Mouse (Mus musculus) MEL (cell line): ENCODE measurements around the gene Nup214.

Source experiments
- CTCF ChIP-seq, 3 experiments: IDR thresholded peaks in 2 of 3; conservative IDR thresholded peaks in 1 of 3; 2 replicates each; pipeline ENCODE4 v1.5.1; 2011 to 2012; ENCODE audit warnings: low read length in 3 of 3, low read depth in 2 of 3, mild to moderate bottlenecking in 2 of 3, improper control_type of control experiment in 1 of 3, inconsistent platforms in 1 of 3, mixed read lengths in 1 of 3, moderate library complexity in 1 of 3; ENCODE audit not compliant: control insufficient read depth in 1 of 3, insufficient read depth in 1 of 3, poor library complexity in 1 of 3, severe bottlenecking in 1 of 3
- E2F4 ChIP-seq: IDR thresholded peaks from 2 replicates; pipeline ENCODE4 v1.6.1; 2011; ENCODE audit warnings: low read depth, low read length, improper control_type of control experiment, borderline replicate concordance
- ELF1 ChIP-seq: IDR thresholded peaks from 2 replicates; pipeline ENCODE4 v1.6.1; 2014; ENCODE audit warnings: low read depth, mild to moderate bottlenecking, inconsistent platforms, low read length, improper control_type of control experiment, moderate library complexity
- ETS1 ChIP-seq: IDR thresholded peaks from 2 replicates; pipeline ENCODE4 v1.6.1; 2012; ENCODE audit warnings: low read depth, mild to moderate bottlenecking, inconsistent platforms, low read length, improper control_type of control experiment, moderate library complexity
- MAZ ChIP-seq: IDR thresholded peaks from 2 replicates; pipeline ENCODE4 v1.6.1; 2012; ENCODE audit warnings: low read depth, mild to moderate bottlenecking, inconsistent platforms, low read length, improper control_type of control experiment
- POLR2A ChIP-seq, 2 experiments: IDR thresholded peaks; 2 replicates each; pipeline ENCODE4 v1.6.1; 2011 to 2012; ENCODE audit warnings: low read length in 2 of 2, mild to moderate bottlenecking in 2 of 2, control low read depth in 1 of 2, improper control_type of control experiment in 1 of 2, low read depth in 1 of 2, moderate library complexity in 1 of 2; ENCODE audit not compliant: control insufficient read depth in 1 of 2, insufficient read depth in 1 of 2, poor library complexity in 1 of 2
- RAD21 ChIP-seq: IDR thresholded peaks from 2 replicates; pipeline ENCODE4 v1.6.1; 2011; ENCODE audit warnings: mild to moderate bottlenecking, low read depth, low read length, improper control_type of control experiment
- SMC3 ChIP-seq: IDR thresholded peaks from 2 replicates; pipeline ENCODE4 v1.6.1; 2011; ENCODE audit warnings: low read depth, low read length, improper control_type of control experiment
- USF1 ChIP-seq: IDR thresholded peaks from 2 replicates; pipeline ENCODE4 v1.6.1; 2014; ENCODE audit warnings: low read depth, mild to moderate bottlenecking, inconsistent platforms, low read length, improper control_type of control experiment, moderate library complexity
- ZMIZ1 ChIP-seq: IDR thresholded peaks from 2 replicates; pipeline ENCODE4 v1.6.1; 2012; ENCODE audit warnings: low read depth, mild to moderate bottlenecking, inconsistent platforms, low read length, improper control_type of control experiment, moderate library complexity

DNA sequence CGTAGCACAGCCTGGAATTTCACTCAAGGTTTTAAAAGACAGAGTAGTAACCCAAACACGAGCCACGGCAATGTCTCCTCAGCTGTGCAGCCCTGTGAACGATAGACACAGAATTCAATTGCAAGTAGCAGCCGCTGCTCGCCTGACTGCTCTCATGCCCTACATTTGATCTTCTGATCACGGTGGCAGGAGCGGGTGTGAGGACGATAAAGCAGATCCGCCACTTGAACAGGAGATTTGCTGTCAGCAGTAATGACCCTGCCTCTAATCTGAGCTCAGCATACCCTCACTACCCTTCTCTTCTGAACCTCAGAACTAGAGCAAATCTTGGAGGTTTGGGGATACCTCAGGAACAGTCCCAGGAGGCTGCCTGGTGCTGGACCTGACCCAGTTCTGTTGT is 71.8 kb downstream of the Nup214 start:
- no peak for TF ChIP-seq POLR2A (IDR thresholded peaks at IDR 0.05; ENCODE audit: control insufficient read depth in 1 of 2, insufficient read depth in 1 of 2, low read depth in 1 of 2, low read length in 2 of 2, poor library complexity in 1 of 2)
- no peak for TF ChIP-seq SMC3
- TF ChIP-seq ZMIZ1 = no peak
- no peak for TF ChIP-seq ELF1
- TF ChIP-seq CTCF (IDR thresholded peaks at IDR 0.05 in 2 of 3, conservative IDR thresholded peaks at IDR 0.05 in 1 of 3; ENCODE audit: control insufficient read depth in 1 of 3, insufficient read depth in 1 of 3, low read depth in 2 of 3, low read length in 3 of 3, poor library complexity in 1 of 3, severe bottlenecking in 1 of 3) = no peak
- no peak for TF ChIP-seq MAZ
- TF ChIP-seq ETS1 = no peak
- no peak for TF ChIP-seq RAD21
- no peak for TF ChIP-seq USF1
- TF ChIP-seq E2F4 = no peak
